ENCODE assay signal across 16 mouse cellular contexts in the genomic region with DNA sequence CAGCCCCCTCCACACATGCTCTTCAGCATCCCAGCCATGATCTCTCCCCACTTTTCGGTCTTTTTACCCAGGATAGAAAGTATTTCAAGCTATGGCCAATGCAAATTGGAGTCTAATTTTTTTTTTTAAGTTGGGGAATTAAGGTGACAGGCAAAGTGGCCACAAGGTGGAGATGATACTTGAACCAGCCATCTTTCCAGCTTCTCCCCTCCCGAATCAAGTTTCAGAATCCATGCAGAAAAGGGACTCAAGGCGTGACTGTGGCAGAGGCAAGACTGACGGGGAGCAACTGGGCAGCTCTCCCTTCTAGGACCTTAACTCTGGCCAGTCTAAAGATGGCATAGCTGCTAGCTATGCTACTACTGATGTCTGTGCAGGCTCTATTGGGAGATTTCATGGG.
"Had no signal": no experiment of that assay in that cellular context is flagged by ENCODE, and none has a peak within 500 bp of the region (broad histone marks: within the 10 kb centered on the region; RNA-seq: fewer than 3 reads in every experiment).

No protein-coding gene starts in this region.

- H3K36me3 ChIP-seq: limb, embryonic 10.5 days; limb, embryonic 13.5 days; liver, embryonic 13.5 days; midbrain, embryonic 10.5 days had no signal

- DNase-seq: kidney, adult 18-20 months; kidney, adult 9 months; kidney, postnatal 14 days; kidney, postnatal 4 days; liver; liver, embryonic 13.5 days; thymus, adult 2 months; thymus, postnatal 14 days; thymus, postnatal 4 days had no signal

- H3K4me3 ChIP-seq: limb, embryonic 10.5 days; limb, embryonic 13.5 days; liver, embryonic 13.5 days; megakaryocyte, embryonic 14.5 days; midbrain, embryonic 10.5 days had no signal

- H3K4me1 ChIP-seq: limb, embryonic 10.5 days had no signal

- H3K9ac ChIP-seq: limb, embryonic 13.5 days; liver, embryonic 13.5 days; lung, embryonic 14.5 days had no signal

- H3K4me2 ChIP-seq: limb, embryonic 13.5 days; liver, embryonic 13.5 days; lung, embryonic 14.5 days had no signal

- H3K27ac ChIP-seq: limb, embryonic 10.5 days; limb, embryonic 13.5 days; liver, embryonic 13.5 days; midbrain, embryonic 10.5 days had no signal

- H3K27me3 ChIP-seq: limb, embryonic 13.5 days; liver, embryonic 13.5 days had no signal

- H3K9me3 ChIP-seq: limb, embryonic 10.5 days; limb, embryonic 13.5 days; liver, embryonic 13.5 days; midbrain, embryonic 10.5 days had no signal

- ATAC-seq: lung, postnatal 0 days; midbrain, embryonic 16.5 days had no signal
